Mouse (Mus musculus): Measurements from ENCODE around the gene Tmem178. TPM values are rescaled to one million over a fixed set of nuclear protein-coding genes. Genes with fewer than 3 reads are reported as not detected.
A peak's percentile ranks its signal among the peaks of the same experiment; 100 is the strongest.

The Tmem178 gene
- total RNA-seq, 2 experiments from 2014 or later: 7.6 to 12.2 TPM

DNA sequence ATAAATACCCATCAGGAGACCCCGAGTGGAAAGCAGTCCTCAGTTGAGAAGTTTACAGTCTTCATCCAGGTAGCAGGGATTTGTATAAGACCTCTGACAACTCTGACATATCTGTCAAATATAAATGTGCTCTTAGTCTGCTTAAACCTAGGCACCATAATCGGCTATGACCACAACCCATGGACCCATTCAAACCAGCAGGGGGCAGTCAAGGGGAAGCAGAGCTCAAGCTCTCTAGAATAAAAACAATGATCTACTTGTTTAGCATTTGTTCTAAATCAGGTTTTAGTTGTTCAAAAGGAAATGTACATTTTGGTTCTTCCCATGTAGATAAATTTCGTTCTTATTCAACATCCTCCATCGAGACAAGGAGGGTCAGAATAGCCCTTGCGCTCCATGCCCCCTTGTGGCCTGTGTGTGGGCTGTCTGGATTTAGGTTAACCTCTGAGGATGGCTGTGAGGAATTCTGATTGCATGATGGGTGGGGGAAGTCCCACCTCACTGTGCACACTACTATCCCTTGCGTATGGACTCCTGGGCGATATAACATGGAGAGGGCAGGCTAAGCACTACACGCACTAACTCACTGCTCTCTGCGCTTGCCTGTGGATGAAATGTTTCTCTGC is 101.2 kb downstream of the Tmem178 start:
- peak; percentile 56 to 59 for DNase-seq

DNA sequence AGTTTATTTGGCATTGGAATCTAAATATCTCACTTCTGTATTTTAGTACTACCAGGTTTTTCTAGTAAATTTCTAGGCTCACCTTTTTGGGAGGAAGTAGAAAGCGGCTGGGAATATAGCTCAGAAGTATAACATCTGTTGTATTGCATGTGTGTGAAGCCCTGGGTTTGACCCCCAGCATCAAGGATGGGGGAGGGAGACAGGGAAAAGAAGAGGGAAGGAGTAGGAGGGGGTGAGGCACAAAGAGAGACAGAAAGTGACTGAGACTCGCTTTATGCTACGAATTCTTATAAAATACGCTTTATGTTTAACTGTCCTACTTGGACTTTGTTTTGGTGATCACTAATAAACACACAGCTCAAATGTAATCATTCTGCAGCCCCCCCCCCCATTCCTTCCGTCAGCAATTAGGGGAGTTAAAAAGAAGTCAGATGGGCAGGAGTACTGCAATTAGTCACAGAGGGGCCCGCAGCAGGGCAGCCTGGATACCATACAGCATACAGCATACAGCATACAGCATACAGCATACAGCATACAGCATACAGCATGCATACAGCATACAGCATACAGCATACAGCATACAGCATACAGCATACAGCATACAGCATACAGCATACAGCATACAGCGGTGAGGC is 103.6 kb downstream of the Tmem178 start:
- no peak for DNase-seq

Other genes starting within 250 kb of the Tmem178 start
- gene Map4k3, start 216.1 kb upstream of the Tmem178 start, total RNA-seq (2021): 10 to 100 TPM; 45.0 to 50.5 TPM
- gene Thumpd2, start 120.5 kb downstream of the Tmem178 start, total RNA-seq (2021): 1 to 10 TPM; 5.1 to 8.8 TPM